Mouse (Mus musculus) testis, adult 2 months (tissue): ENCODE data around the gene Cops2. TPM values are rescaled to one million over a fixed set of nuclear protein-coding genes. Genes with fewer than 3 reads are reported as not detected.

ENCODE experiments used
- H3K27ac ChIP-seq: fragments of 200-500 bp; 2 replicates; pipeline ENCODE4 v1.5.1; 2012; ENCODE audit warnings: low read depth, low read length; ENCODE audit not compliant: control insufficient read depth, insufficient read depth
- H3K27me3 ChIP-seq: fragments of 200-500 bp; 2 replicates; pipeline ENCODE4 v1.6.1; 2012; ENCODE audit warnings: mild to moderate bottlenecking, low read length, moderate library complexity; ENCODE audit not compliant: control insufficient read depth, insufficient read depth
- H3K36me3 ChIP-seq: fragments of 200-500 bp; 2 replicates; pipeline ENCODE4 v1.6.1; 2012; ENCODE audit warnings: mild to moderate bottlenecking, low read length; ENCODE audit not compliant: control insufficient read depth, insufficient read depth
- H3K4me1 ChIP-seq: fragments of 200-500 bp; 2 replicates; pipeline ENCODE4 v1.6.1; 2012; ENCODE audit warnings: low read length; ENCODE audit not compliant: control insufficient read depth, insufficient read depth
- H3K4me3 ChIP-seq: fragments of 200-500 bp; 2 replicates; pipeline ENCODE4 v1.5.1; 2012; ENCODE audit warnings: low read depth, mild to moderate bottlenecking, low read length, moderate library complexity, mixed read lengths; ENCODE audit not compliant: control insufficient read depth
- CTCF ChIP-seq: fragments of 200-500 bp; IDR thresholded peaks from 2 replicates; pipeline ENCODE4 v1.5.1; 2012; ENCODE audit warnings: low read depth, mild to moderate bottlenecking, inconsistent platforms, low read length, moderate library complexity; ENCODE audit not compliant: control insufficient read depth, insufficient read depth, insufficient replicate concordance
- POLR2A ChIP-seq: fragments of 200-500 bp; IDR thresholded peaks from 2 replicates; pipeline ENCODE4 v1.6.1; 2012; ENCODE audit warnings: low read depth, mild to moderate bottlenecking, inconsistent platforms, low read length, moderate library complexity; ENCODE audit not compliant: control insufficient read depth
- polyA plus RNA-seq: library from polyadenylated mRNA; depleted of rRNA; stranded (reverse); fragments of >200 nt; gene quantifications from 2 replicates; pipeline ENCODE4 v1.2.3, GENCODE M21; 2012; rRNA removed

Cops2 gene
- polyA plus RNA-seq = 22.6 and 29.6 TPM in 2 replicates

GRCm38 (mm10) chr2:125858521-125859280 is at the start of gene Cops2, which contains the start of gene Galk2:
Cops2 (minus strand) TSS chr2:125859139.
Galk2 (plus strand) TSS chr2:125859109.
- no peaks in the 10 kb centered on the region for H3K36me3 ChIP-seq
- H3K27ac ChIP-seq = peak within 1 kb of the TSS; percentile 92
- no peaks in the 10 kb centered on the region for H3K27me3 ChIP-seq
- TF ChIP-seq POLR2A (peak; percentile 87), CTCF (no peak)
- no peaks in the 10 kb centered on the region for H3K4me1 ChIP-seq
- peak within 1 kb of the TSS; percentile 97 for H3K4me3 ChIP-seq

GRCm38 (mm10) chr2:125907580-125908255 is 48.8 kb upstream of the Cops2 start:
- Histone ChIP-seq H3K27me3 (no peaks in the 10 kb centered on the region), H3K27ac (no peak overlapping the region), H3K4me3 (no peak overlapping the region), H3K36me3 (no peaks in the 10 kb centered on the region), H3K4me1 (no peaks in the 10 kb centered on the region)
- TF ChIP-seq POLR2A (no peak), CTCF (no peak)

GRCm38 (mm10) chr2:125906407-125907066 is 47.6 kb upstream of the Cops2 start:
- Histone ChIP-seq H3K36me3 (no peaks in the 10 kb centered on the region), H3K27ac (no peak overlapping the region), H3K4me1 (no peaks in the 10 kb centered on the region), H3K27me3 (no peaks in the 10 kb centered on the region), H3K4me3 (no peak overlapping the region)
- TF ChIP-seq CTCF = no peak
- no peak for TF ChIP-seq POLR2A

GRCm38 (mm10) chr2:125901426-125901825 is 42.5 kb upstream of the Cops2 start:
- Histone ChIP-seq H3K27ac (no peak overlapping the region), H3K27me3 (no peaks in the 10 kb centered on the region), H3K4me3 (no peak overlapping the region), H3K4me1 (no peaks in the 10 kb centered on the region), H3K36me3 (no peaks in the 10 kb centered on the region)
- TF ChIP-seq CTCF (no peak), POLR2A (no peak)

- H3K36me3 ChIP-seq = no peaks in the 10 kb centered on the region
- no peak for TF ChIP-seq POLR2A
Measured at GRCm38 (mm10) chr2:125900797-125901410, 42.0 kb upstream of the Cops2 start.

GRCm38 (mm10) chr2:125896355-125896754 is 37.4 kb upstream of the Cops2 start:
- Histone ChIP-seq H3K4me1 (no peaks in the 10 kb centered on the region), H3K4me3 (no peak overlapping the region), H3K36me3 (no peaks in the 10 kb centered on the region), H3K27ac (no peak overlapping the region), H3K27me3 (no peaks in the 10 kb centered on the region)
- TF ChIP-seq CTCF (no peak), POLR2A (no peak)

More at GRCm38 (mm10) chr2:125900797-125901410, 42.0 kb upstream of the Cops2 start:
- Histone ChIP-seq H3K4me1 (no peaks in the 10 kb centered on the region), H3K27ac (no peak overlapping the region), H3K4me3 (no peak overlapping the region), H3K27me3 (no peaks in the 10 kb centered on the region)

- TF ChIP-seq CTCF = no peak
- no peak for TF ChIP-seq POLR2A
- Histone ChIP-seq H3K27me3 (no peaks in the 10 kb centered on the region), H3K27ac (no peak overlapping the region), H3K4me3 (no peak overlapping the region), H3K4me1 (no peaks in the 10 kb centered on the region), H3K36me3 (no peaks in the 10 kb centered on the region)
Measured at GRCm38 (mm10) chr2:125895099-125895498, 36.2 kb upstream of the Cops2 start.
